Mouse (Mus musculus) skeletal muscle tissue, adult 2 months (tissue): ENCODE measurements around the gene Mrpl24.
"Not testable (repeated sequence)": the region's sequence is repeated elsewhere in the genome, so short reads cannot be mapped to it uniquely, and the experiment has no call there.

Source experiments
- DNase-seq: peaks from one replicate; pipeline ENCODE4 v3.0.0-alpha.2; 2012; ENCODE audit warnings: low read depth, low spot score

Mrpl24 gene

DNA sequence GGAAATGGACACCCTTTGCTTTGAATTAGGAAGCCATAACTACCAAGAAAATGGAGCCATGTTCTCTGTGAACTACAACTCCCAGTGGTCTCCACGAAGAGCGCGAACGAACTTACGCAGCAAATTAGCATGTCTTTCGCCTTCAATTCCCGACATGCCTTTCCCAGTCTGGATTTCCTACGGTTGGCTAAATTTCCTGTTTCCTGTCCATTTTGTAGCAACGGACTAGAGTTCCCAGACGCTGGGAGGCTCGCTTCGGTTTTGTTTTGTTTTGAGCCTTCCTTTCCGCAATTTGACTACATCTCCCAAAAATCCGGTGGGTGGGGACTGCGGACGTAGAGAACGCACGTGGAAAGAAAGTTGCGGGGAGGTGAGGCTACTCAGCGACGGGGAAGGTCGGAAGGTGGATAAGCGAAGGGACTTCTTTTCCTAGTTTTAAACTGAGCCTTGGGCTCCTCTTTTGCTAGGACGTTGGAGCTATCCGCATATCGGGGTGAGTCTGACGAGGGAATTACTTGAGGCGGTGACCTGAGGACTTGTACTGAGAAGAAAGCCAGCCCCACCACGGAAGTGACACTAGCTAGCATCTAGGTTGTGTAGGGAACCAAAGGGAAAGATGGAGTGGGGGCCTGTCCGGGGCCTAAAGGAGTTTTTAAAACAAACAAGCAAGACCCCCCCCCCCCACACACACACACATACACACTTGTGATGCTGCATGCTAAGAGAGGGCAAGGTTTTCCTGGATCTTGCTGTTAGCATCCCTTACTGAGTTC, at the start of gene Mrpl24:
Mrpl24 (plus strand) TSS at position 171 of the 773 bp plus-strand sequence.
- DNase-seq: peak; percentile 88

DNA sequence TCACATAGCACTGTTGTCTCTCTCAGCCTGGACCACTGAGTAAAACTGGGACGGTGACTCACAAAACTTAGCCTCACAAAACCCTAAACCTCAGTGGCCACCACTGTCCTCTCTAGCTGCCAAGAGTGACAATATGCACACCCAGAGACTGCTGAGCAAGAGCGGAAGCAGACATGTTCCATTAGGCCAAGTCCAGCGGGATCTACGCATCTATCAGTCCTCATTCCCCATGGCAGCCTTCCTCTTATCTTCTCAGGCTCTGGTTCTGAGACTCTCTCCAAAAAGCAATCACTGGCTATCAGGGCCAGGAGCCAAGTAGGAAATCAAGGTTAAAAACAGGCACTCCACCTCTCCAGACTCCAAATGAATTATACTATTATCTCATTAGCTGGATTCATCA, 41.6 kb upstream of the Mrpl24 start:
- no peak for DNase-seq

- no peak for DNase-seq
Measured at GRCm38 (mm10) chr3:87884291-87884690, 35.0 kb upstream of the Mrpl24 start.

- no peak for DNase-seq
Measured at GRCm38 (mm10) chr3:87884708-87885251, 34.5 kb upstream of the Mrpl24 start.

- peak; percentile 99 for DNase-seq
Measured at GRCm38 (mm10) chr3:87885281-87886003, 33.9 kb upstream of the Mrpl24 start, which contains the start of gene Prcc. Gene Prcc (minus strand): TSS chr3:87885608.

DNA sequence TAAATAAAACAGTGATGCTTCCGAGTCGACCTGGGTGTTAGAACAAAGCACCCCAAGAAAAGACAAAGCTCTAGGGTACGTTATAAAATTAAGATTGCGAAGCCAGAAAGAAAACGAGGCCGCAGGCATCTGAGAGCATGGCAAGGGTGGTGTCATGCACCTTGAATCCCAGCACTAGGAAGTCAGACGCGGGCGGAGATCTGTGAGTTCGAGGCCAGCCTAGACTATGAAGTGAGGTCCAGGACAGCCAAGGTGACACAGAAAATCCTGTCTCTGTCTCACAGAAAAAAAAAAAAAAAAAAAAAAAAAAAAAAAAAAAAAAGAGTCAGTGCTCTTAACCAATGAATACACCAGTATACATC, 33.3 kb upstream of the Mrpl24 start:
- no peak for DNase-seq

DNA sequence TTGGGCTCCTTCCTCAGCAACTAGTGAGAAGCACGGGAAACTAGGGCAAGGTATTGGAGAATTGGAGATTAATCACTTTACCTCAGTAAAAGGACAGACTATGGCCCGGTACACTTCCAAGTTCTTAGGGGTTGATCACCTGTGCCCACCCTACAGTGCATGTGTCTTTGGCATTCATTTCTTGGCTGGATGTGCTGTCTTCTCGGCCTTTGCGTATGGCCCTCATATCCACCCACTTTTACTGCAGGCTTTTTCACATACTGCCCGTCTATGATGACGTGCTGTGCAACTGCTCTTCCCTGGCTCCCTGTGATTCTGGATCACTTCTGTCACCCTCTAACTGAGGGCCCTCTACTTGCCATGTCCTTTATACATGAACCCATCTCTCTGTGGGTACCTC, 32.9 kb upstream of the Mrpl24 start:
- DNase-seq: no peak

- DNase-seq: not testable (repeated sequence)
Measured at GRCm38 (mm10) chr3:87887400-87887799, 31.9 kb upstream of the Mrpl24 start.

GRCm38 (mm10) chr3:87891481-87891880, 27.8 kb upstream of the Mrpl24 start:
- no peak for DNase-seq

DNA sequence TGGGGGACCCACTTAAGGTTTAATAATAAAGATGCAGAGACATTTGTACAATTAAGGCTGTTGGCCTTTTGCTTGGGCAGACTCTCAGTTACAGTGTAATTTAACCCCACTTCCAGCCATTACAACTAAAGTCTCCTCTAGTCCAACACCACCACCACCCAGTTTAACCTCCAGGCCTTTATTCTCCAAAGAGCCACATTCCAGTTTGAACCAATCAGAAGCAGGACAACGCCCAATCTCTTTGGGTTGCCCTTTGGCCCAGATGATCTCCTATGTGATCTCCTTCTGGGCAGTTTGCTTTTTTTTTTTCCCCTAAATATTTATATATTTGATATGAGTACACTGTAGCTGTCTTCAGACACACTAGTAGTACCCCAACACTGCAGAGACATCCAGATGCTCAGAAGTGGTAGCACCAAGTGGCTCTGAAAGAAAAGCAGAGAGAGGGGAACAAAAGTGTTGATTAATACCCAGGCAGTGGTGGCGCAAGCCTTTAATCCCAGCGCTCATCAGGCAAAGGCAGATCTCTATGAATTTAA, 25.9 kb upstream of the Mrpl24 start:
- DNase-seq: no peak

DNA sequence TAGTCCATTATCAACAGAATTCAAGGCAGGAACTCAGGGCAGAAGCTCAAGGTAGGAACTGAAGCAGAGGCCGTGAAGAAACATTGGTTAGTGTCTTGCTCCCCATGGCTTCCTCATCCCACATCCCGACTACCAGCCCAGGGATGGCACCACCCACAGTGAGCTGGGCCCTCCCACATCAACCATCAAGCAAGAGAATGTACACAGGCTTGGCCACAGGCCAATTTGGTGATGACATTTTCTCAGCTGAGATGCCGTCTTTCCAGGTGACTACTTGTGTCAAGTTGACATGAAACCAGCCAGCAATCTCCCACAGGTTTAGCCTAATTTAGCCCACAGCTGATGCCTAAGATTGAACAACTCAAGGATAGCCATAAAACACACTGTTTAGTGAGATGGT, 20.0 kb upstream of the Mrpl24 start:
- no peak for DNase-seq

DNA sequence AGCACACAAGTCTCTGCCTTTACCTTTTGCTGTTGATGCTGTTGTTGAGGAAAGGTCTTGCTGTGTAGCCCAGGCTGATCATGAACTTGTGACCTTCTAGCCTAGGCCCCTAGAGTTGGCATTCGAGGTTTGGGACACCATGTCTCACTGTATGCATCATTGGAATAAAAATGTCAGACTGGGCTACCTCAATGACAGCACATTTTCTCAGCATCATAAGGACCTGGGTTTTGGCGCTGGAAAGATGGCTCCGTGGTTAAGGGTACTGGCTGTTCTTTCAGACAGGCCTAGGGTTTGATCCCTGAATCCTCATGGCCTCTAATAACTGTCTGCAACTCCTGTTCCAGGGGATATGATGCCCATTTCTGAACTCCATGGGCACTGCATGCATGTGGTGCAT, 19.5 kb upstream of the Mrpl24 start:
- DNase-seq: no peak

GRCm38 (mm10) chr3:87901036-87901624, 18.2 kb upstream of the Mrpl24 start:
- no peak for DNase-seq

DNA sequence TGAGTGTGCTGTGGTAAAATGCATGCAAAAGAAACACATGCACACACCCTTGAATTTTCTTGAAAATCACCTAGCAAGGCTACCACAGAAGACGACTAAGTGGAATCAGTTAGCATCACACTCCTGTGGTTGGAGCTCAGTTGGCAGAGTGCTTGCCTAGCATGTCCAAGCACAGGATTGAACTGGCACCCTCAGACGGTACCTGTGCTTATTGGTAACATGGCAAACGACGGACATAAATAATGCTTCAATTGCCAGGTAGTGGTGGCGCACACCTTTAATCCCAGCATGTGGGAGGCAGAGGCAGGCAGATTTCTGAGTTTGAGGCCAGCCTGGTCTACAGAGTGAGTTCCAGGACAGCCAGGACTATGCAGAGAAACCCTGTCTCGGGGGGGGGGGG, 17.3 kb upstream of the Mrpl24 start:
- not testable (repeated sequence) for DNase-seq

- DNase-seq: no peak
Measured at GRCm38 (mm10) chr3:87903821-87904220, 15.5 kb upstream of the Mrpl24 start.

- DNase-seq: peak; percentile 97
Measured at GRCm38 (mm10) chr3:87905880-87906485, 13.3 kb upstream of the Mrpl24 start, which contains the start of gene Hdgf. Gene Hdgf (plus strand): TSS chr3:87906321.

DNA sequence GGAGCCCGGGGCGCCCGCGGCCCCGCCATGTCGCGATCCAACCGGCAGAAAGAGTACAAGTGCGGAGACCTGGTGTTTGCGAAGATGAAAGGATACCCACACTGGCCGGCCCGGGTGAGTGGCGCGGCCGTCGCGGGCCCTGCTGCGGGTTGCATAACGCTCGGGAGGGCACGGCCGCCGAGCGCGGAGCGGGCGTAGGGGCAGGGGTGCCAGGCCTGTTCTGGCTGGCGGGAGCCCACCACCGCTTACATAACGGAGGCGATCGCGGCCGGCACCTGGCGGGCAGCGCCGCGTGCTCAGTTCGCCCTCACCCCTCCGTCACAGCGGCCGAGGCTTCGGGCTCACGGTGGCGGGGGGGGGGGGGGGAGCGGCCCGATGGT, 12.7 kb upstream of the Mrpl24 start:
- peak; percentile 93 for DNase-seq

GRCm38 (mm10) chr3:87906981-87907857, 12.1 kb upstream of the Mrpl24 start:
- peak; percentile 71 for DNase-seq

GRCm38 (mm10) chr3:87907906-87908305, 11.4 kb upstream of the Mrpl24 start:
- DNase-seq: no peak

DNA sequence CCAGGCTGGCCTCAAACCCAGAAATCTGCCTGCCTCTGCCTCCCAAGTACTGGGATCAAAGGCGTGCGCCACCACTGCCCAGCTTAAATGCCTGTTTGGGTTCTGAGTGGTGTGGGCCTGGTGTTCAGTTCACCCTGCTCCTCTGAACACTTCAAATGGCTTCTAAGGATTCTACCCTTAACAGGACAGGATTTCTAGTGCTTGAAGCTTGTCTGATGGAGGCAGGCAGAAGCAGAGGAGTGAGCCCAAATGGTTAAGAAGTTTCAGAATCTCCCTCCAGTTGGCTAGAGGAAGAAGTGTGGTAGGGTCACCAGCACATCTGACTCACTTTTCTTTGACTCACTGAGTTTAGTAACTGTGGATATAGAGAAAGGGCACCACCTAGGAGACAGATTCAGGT, 9.9 kb upstream of the Mrpl24 start:
- DNase-seq: no peak

- peak; percentile 36 for DNase-seq
Measured at GRCm38 (mm10) chr3:87909874-87910273, 9.4 kb upstream of the Mrpl24 start.
